Mouse (Mus musculus) olfactory bulb, adult 2 months (tissue): ENCODE data around the gene Gnl3.

Experiments
- CTCF ChIP-seq: fragments of 200-500 bp; IDR thresholded peaks from 2 replicates; pipeline ENCODE4 v1.5.1; 2012; ENCODE audit warnings: low read depth, mild to moderate bottlenecking, low read length, moderate library complexity; ENCODE audit not compliant: insufficient read depth
- POLR2A ChIP-seq: fragments of 200-500 bp; IDR thresholded peaks from 2 replicates; pipeline ENCODE4 v1.6.1; 2012; ENCODE audit warnings: mild to moderate bottlenecking, low read depth, low read length, moderate library complexity; ENCODE audit not compliant: insufficient read depth

DNA sequence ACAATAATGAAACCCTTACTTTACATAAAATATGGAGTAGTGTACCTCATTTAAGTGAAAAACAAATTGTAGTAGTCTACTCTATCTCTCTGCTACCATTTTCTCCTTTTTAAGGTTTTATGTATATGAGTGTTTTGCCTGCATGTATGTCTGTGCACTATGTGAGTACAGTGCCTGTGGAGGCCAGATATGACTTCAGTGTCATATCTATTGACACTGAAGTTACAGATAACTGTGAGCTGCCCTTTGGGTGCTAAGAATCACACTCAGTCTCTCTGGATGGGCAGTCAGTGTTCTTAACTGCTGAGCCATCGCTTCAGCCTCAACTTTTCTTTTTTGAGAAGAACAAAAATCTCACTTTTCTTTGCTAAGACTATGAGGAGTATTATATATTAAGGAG is 26.9 kb upstream of the Gnl3 start:
- TF ChIP-seq CTCF (no peak), POLR2A (no peak)
